Mouse (Mus musculus): ENCODE measurements around the gene Cpm.

The Cpm gene

GRCm38 (mm10) chr10:117645487-117645964 is 16.2 kb downstream of the Cpm start:
- DNase-seq (ENCODE audit: extremely low read depth, low read depth, low spot score): no peak

GRCm38 (mm10) chr10:117646482-117647157 is 17.3 kb downstream of the Cpm start:
- DNase-seq (ENCODE audit: extremely low read depth, low read depth, low spot score): no peak

- DNase-seq (ENCODE audit: extremely low read depth, low read depth, low spot score): no peak
These were observed 17.8 kb downstream of the Cpm start for GRCm38 (mm10) chr10:117647158-117647505.

- DNase-seq (ENCODE audit: extremely low read depth, low read depth, low spot score): no peak
These were observed 18.7 kb downstream of the Cpm start for GRCm38 (mm10) chr10:117647964-117648472.

- no peak for DNase-seq (ENCODE audit: extremely low read depth, low read depth, low spot score)
These were observed 19.3 kb downstream of the Cpm start for GRCm38 (mm10) chr10:117648643-117649042.

- no peak for DNase-seq (ENCODE audit: extremely low read depth, low read depth, low spot score)
These were observed 20.2 kb downstream of the Cpm start for GRCm38 (mm10) chr10:117649292-117650041.

GRCm38 (mm10) chr10:117650042-117650655 is 20.8 kb downstream of the Cpm start:
- DNase-seq (ENCODE audit: extremely low read depth, low read depth, low spot score): no peak

- no peak for DNase-seq (ENCODE audit: extremely low read depth, low read depth, low spot score)
These were observed 21.4 kb downstream of the Cpm start for GRCm38 (mm10) chr10:117650725-117651124.

- no peak for DNase-seq (ENCODE audit: extremely low read depth, low read depth, low spot score)
These were observed 22.5 kb downstream of the Cpm start for GRCm38 (mm10) chr10:117651587-117652377.

- no peak for DNase-seq (ENCODE audit: extremely low read depth, low read depth, low spot score)
These were observed 23.1 kb downstream of the Cpm start for GRCm38 (mm10) chr10:117652378-117652774.

GRCm38 (mm10) chr10:117652930-117653778 is 23.9 kb downstream of the Cpm start:
- DNase-seq (ENCODE audit: extremely low read depth, low read depth, low spot score): no peak

GRCm38 (mm10) chr10:117653779-117654173 is 24.5 kb downstream of the Cpm start:
- DNase-seq (ENCODE audit: extremely low read depth, low read depth, low spot score): no peak

- no peak for DNase-seq (ENCODE audit: extremely low read depth, low read depth, low spot score)
These were observed 25.4 kb downstream of the Cpm start for GRCm38 (mm10) chr10:117654576-117655123.

- no peak for DNase-seq (ENCODE audit: extremely low read depth, low read depth, low spot score)
These were observed 26.2 kb downstream of the Cpm start for GRCm38 (mm10) chr10:117655460-117655859.

GRCm38 (mm10) chr10:117655908-117656661 is 26.8 kb downstream of the Cpm start:
- DNase-seq (ENCODE audit: extremely low read depth, low read depth, low spot score): no peak

GRCm38 (mm10) chr10:117656662-117656962 is 27.3 kb downstream of the Cpm start:
- DNase-seq (ENCODE audit: extremely low read depth, low read depth, low spot score): no peak

- DNase-seq (ENCODE audit: extremely low read depth, low read depth, low spot score): no peak
These were observed 27.8 kb downstream of the Cpm start for GRCm38 (mm10) chr10:117656985-117657658.

- no peak for DNase-seq (ENCODE audit: extremely low read depth, low read depth, low spot score)
These were observed 28.5 kb downstream of the Cpm start for GRCm38 (mm10) chr10:117657659-117658306.
